Mouse (Mus musculus): Measurements from ENCODE around the gene Shmt2.

DNA sequence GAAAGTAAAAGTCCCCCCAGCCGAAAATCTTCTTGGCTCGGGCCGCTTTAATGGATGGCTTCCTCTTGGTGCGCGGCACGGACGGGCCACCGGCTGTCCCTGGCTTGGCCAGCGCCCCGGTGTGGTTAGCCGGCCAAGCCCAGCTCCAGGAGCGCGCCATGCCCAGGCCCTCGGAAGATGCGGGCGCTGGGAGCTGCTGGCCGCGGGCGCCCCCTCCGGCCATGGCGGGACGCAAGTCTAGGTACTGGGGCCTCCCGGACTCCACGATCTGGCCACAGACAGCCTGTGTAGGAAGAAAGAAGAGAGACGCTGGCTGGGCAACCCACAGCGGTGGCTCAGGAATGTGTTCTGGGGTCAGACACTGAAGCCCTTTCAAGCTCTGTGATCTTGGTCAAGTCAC is 4.4 kb upstream of the Shmt2 start:
- TF ChIP-seq POLR2A (IDR thresholded peaks at IDR 0.05; ENCODE audit: control insufficient read depth, low read depth, low read length): no peak
- TF ChIP-seq CTCF (IDR thresholded peaks at IDR 0.05; ENCODE audit: control insufficient read depth, insufficient read depth, insufficient replicate concordance, low read depth, low read length): peak; percentile 17; the same call in 1 of the 2 replicates

Data from testis, adult 2 months (tissue).